Mouse (Mus musculus): Measurements from ENCODE around the gene Golga1. TPM values are rescaled to one million over a fixed set of nuclear protein-coding genes. Genes with fewer than 3 reads are reported as not detected.

Gene Golga1
- 31.9 and 39.1 TPM in 2 replicates for polyA plus RNA-seq (2012; rRNA removed)

GRCm38 (mm10) chr2:39065400-39065987, at the start of gene Golga1:
TSS of gene Golga1 (minus strand) at chr2:39065541.

GRCm38 (mm10) chr2:39005574-39006079, 59.7 kb downstream of the Golga1 start, which contains the start of gene Rpl35:
TSS of gene Rpl35 (minus strand) at chr2:39005624.

DNA sequence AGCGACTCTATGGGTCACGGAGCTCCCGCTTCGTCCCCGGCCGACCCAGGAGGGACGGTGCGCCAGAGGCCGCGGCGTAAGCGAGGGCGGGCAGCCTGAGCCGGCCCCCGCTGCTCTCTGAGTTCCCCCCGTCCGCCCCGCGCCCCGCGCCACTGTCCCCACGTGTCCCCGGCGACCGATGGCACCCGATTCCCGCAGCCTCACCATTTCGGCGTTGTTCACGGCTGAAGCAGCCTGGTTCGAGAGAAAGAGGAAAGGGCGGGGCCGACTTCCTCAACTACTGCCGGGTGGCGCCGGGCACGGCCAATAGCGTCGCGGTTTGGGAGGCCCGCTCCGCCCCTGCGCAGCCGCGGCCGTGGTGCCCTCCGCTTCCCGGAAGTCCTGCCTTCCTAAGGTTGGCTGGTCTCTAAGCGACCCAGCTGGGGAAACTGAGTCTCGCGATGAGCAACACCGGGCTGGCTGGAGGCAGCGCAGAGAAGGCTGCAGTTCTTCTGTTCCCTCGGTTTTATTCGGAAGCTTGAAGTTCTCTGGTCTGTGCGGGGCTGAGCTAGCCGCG, 60.4 kb downstream of the Golga1 start, which contains the start of gene Arpc5l:
Arpc5l (plus strand) TSS at position 469 of the 556 bp plus-strand sequence.

GRCm38 (mm10) chr2:38997386-38998374, 67.7 kb downstream of the Golga1 start, which contains the start of gene Wdr38:
TSS of gene Wdr38 (plus strand) at chr2:38997476.

Other genes with a start within 250 kb of the Golga1 start
- gene Nr6a1, start 137.9 kb downstream of the Golga1 start, polyA plus RNA-seq (2012; rRNA removed) = 3.7 and 5.0 TPM in 2 replicates
- gene Olfml2a, start 133.6 kb downstream of the Golga1 start, polyA plus RNA-seq (2012; rRNA removed) = 2.3 and 3.2 TPM in 2 replicates
- gene Wdr38, start 68.1 kb downstream of the Golga1 start, polyA plus RNA-seq (2012; rRNA removed) = 0.65 and 0.87 TPM in 2 replicates
- gene Arpc5l, start 60.2 kb downstream of the Golga1 start, polyA plus RNA-seq (2012; rRNA removed) = 68.0 and 101 TPM in 2 replicates
- gene Rpl35, start 59.9 kb downstream of the Golga1 start, polyA plus RNA-seq (2012; rRNA removed) = 817 and 836 TPM in 2 replicates
- gene Scai, start 125.2 kb upstream of the Golga1 start, polyA plus RNA-seq (2012; rRNA removed) = 4.9 and 11.6 TPM in 2 replicates
- 49.8 and 63.2 TPM in 2 replicates for gene Ppp6c, start 160.9 kb upstream of the Golga1 start, polyA plus RNA-seq (2012; rRNA removed)

Measured in central nervous system, embryonic 11.5 days (tissue).